Mouse (Mus musculus) spleen, adult 18-20 months (tissue): ENCODE measurements at regions not wholly inside any gene's neighbourhood (a gene's known extent, or its start where the extent isn't known, plus 50 kb on each side); places are given as distances from the start of the nearest gene placed in this dataset.

Source experiments
- DNase-seq, 2 experiments: peaks; one replicate each; pipeline ENCODE4 v3.0.0; 2022; ENCODE audit warnings: mixed read lengths in 2 of 2

GRCm38 (mm10) chr11:111599456-111599855 is 533.5 kb downstream of the Kcnj2 start:
- DNase-seq: no peak

GRCm38 (mm10) chr11:111605146-111605545 is 539.2 kb downstream of the Kcnj2 start:
- no peak for DNase-seq

- DNase-seq: no peak
Measured at GRCm38 (mm10) chr11:111610522-111611015, 544.6 kb downstream of the Kcnj2 start.

- no peak for DNase-seq
Measured at GRCm38 (mm10) chr11:111643603-111644002, 577.6 kb downstream of the Kcnj2 start.

GRCm38 (mm10) chr11:111652882-111653281 is 586.9 kb downstream of the Kcnj2 start:
- no peak for DNase-seq

GRCm38 (mm10) chr11:111657778-111658177 is 591.8 kb downstream of the Kcnj2 start:
- no peak for DNase-seq

GRCm38 (mm10) chr11:111658362-111659309 is 592.7 kb downstream of the Kcnj2 start:
- no peak for DNase-seq

- DNase-seq: no peak
Measured at GRCm38 (mm10) chr11:111663269-111663668, 597.3 kb downstream of the Kcnj2 start.

- DNase-seq: no peak
Measured at GRCm38 (mm10) chr11:111666336-111666735, 600.4 kb downstream of the Kcnj2 start.

GRCm38 (mm10) chr11:111671865-111672264 is 605.9 kb downstream of the Kcnj2 start:
- no peak for DNase-seq

GRCm38 (mm10) chr11:111675673-111676072 is 609.7 kb downstream of the Kcnj2 start:
- no peak for DNase-seq

- no peak for DNase-seq
Measured at GRCm38 (mm10) chr11:111682341-111682740, 616.4 kb downstream of the Kcnj2 start.

GRCm38 (mm10) chr11:111683909-111684308 is 617.9 kb downstream of the Kcnj2 start:
- DNase-seq: no peak

- no peak for DNase-seq
Measured at GRCm38 (mm10) chr11:111687769-111688168, 621.8 kb downstream of the Kcnj2 start.

GRCm38 (mm10) chr11:111688186-111688860 is 622.4 kb downstream of the Kcnj2 start:
- no peak for DNase-seq

GRCm38 (mm10) chr11:111689899-111690298 is 623.9 kb downstream of the Kcnj2 start:
- no peak for DNase-seq

GRCm38 (mm10) chr11:111691512-111691911 is 625.5 kb downstream of the Kcnj2 start:
- no peak for DNase-seq

- no peak for DNase-seq
Measured at GRCm38 (mm10) chr11:111696668-111697067, 630.7 kb downstream of the Kcnj2 start.

GRCm38 (mm10) chr11:111699862-111700261 is 633.9 kb downstream of the Kcnj2 start:
- no peak for DNase-seq

GRCm38 (mm10) chr11:111706882-111707281 is 640.9 kb downstream of the Kcnj2 start:
- DNase-seq: no peak

- DNase-seq: no peak
Measured at GRCm38 (mm10) chr11:111715401-111715800, 649.4 kb downstream of the Kcnj2 start.

- no peak for DNase-seq
Measured at GRCm38 (mm10) chr11:111722276-111722675, 656.3 kb downstream of the Kcnj2 start.

GRCm38 (mm10) chr11:111728148-111728547 is 662.2 kb downstream of the Kcnj2 start:
- DNase-seq: no peak

- DNase-seq: no peak
Measured at GRCm38 (mm10) chr11:111732096-111732495, 666.1 kb downstream of the Kcnj2 start.
